Mouse (Mus musculus): ENCODE results near the gene Dchs1.

Gene Dchs1

DNA sequence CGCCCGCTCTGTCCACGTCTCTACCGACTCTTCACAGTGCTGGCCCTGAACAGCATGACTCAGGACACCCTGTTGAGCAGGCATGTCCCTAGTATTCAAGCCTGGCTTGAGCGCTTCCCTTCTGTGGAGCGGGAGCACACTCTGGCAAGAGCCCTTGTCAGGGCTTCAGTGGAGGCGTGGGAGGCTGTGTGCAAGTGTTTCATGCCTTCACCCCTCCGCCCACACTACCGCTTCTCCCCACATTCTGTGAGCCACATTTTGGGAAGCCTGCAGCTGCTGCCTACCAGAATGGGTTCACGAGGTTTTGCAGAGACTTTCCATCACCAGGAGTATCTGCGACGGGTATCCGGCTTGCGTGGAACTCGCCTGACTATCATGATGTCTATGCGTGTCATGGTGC lies 84.3 kb downstream of the Dchs1 start:
- peak; percentile 13 to 39 for DNase-seq (ENCODE audit: low spot score in 2 of 2)
